Mouse (Mus musculus): ENCODE measurements around the gene Fut1.

DNA sequence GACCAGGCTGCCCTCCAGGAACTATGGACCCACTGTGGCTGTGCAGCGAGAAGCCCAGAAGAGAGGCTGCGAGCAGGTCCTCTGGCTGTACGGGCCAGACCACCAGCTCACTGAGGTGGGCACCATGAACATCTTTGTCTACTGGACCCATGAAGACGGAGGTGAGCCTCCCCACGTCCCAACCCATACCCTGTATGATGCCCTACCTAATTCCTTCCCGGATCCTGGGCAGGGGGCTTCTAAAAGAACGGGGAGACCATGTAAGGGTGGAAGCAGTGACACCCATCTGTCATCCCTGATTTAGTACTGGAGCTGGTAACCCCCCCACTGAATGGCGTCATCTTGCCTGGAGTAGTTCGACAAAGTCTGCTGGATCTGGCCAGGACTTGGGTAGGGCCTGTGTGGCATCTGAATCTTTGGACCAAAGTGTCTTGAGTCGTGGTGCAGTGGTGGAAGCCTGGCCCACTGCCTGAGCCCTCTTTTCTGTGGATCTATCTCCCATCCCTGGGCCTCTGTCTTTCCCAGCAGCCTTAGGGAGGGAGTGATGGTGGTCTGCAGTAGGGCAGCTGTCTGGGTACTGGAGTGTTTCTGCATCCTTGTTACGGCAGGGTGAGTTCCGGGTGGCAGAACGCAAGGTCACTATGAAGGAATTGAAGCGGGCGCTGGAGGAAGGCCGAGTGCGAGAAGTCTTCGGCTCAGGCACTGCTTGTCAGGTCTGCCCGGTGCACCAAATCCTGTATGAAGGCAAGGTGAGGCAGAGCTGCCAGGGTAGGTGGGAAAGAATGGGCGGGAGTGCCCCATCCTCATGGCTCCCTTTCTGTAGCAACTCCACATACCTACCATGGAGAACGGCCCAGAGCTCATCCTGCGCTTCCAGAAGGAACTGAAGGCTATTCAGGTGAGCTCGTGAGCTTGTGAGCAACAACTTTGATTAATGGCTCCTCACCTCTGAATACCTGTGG lies 29.2 kb upstream of the Fut1 start:
- TF ChIP-seq CTCF (IDR thresholded peaks at IDR 0.05; ENCODE audit: low read depth, low read length) (no peak), POLR2A (IDR thresholded peaks at IDR 0.05; ENCODE audit: insufficient read depth, low read length) (no peak), EP300 (IDR thresholded peaks at IDR 0.05; ENCODE audit: insufficient read depth, low read depth, low read length) (no peak)

Data from ES-Bruce4 (cell line).